Mouse (Mus musculus): ENCODE data around the gene Zfp511.

Zfp511 gene

GRCm38 (mm10) chr7:140036281-140037170 is at the start of gene Zfp511, which contains the start of gene Tubgcp2:
Gene Zfp511 (plus strand): TSS chr7:140036391.
Gene Tubgcp2 (minus strand): TSS chr7:140036669.
- in situ Hi-C loops (cut with MboI) = no loop called here

GRCm38 (mm10) chr7:139988272-139988671 is 47.9 kb upstream of the Zfp511 start:
- in situ Hi-C loops (cut with MboI) = no loop called here

- in situ Hi-C loops (cut with MboI) = no loop called here
Observed at GRCm38 (mm10) chr7:139990864-139991394, 45.3 kb upstream of the Zfp511 start.

GRCm38 (mm10) chr7:139992406-139992805 is 43.8 kb upstream of the Zfp511 start, which contains the start of gene Adam8:
Gene Adam8 (minus strand): TSS chr7:139992562.
- in situ Hi-C loops (cut with MboI) = no loop called here

GRCm38 (mm10) chr7:139993532-139993931 is 42.7 kb upstream of the Zfp511 start:
- in situ Hi-C loops (cut with MboI) = no loop called here

- in situ Hi-C loops (cut with MboI) = no loop called here
Observed at GRCm38 (mm10) chr7:139994202-139994601, 42.0 kb upstream of the Zfp511 start.

- in situ Hi-C loops (cut with MboI) = no loop called here
Observed at GRCm38 (mm10) chr7:139994676-139995075, 41.5 kb upstream of the Zfp511 start.

- in situ Hi-C loops (cut with MboI) = no loop called here
Observed at GRCm38 (mm10) chr7:139998691-139999350, 37.4 kb upstream of the Zfp511 start.

GRCm38 (mm10) chr7:140001086-140001740 is 35.0 kb upstream of the Zfp511 start:
- in situ Hi-C loops (cut with MboI) = no loop called here

GRCm38 (mm10) chr7:140004666-140005065 is 31.5 kb upstream of the Zfp511 start:
- in situ Hi-C loops (cut with MboI) = no loop called here

GRCm38 (mm10) chr7:140006861-140007611 is 29.2 kb upstream of the Zfp511 start:
- in situ Hi-C loops (cut with MboI) = no loop called here

- in situ Hi-C loops (cut with MboI) = no loop called here
Observed at GRCm38 (mm10) chr7:140007781-140008180, 28.4 kb upstream of the Zfp511 start.

- in situ Hi-C loops (cut with MboI) = no loop called here
Observed at GRCm38 (mm10) chr7:140011336-140011735, 24.9 kb upstream of the Zfp511 start.

- in situ Hi-C loops (cut with MboI) = no loop called here
Observed at GRCm38 (mm10) chr7:140031771-140032170, 4.4 kb upstream of the Zfp511 start.

- in situ Hi-C loops (cut with MboI) = no loop called here
Observed at GRCm38 (mm10) chr7:140032366-140032765, 3.8 kb upstream of the Zfp511 start.

GRCm38 (mm10) chr7:140033386-140033785 is 2.8 kb upstream of the Zfp511 start:
- in situ Hi-C loops (cut with MboI) = no loop called here

GRCm38 (mm10) chr7:140035456-140035855 is 735 bp upstream of the Zfp511 start:
- in situ Hi-C loops (cut with MboI) = no loop called here

- in situ Hi-C loops (cut with MboI) = no loop called here
Observed at GRCm38 (mm10) chr7:140037171-140037555, 972 bp downstream of the Zfp511 start.

GRCm38 (mm10) chr7:140042728-140043127 is 6.5 kb downstream of the Zfp511 start:
- in situ Hi-C loops (cut with MboI) = no loop called here

- in situ Hi-C loops (cut with MboI) = no loop called here
Observed at GRCm38 (mm10) chr7:140045546-140045945, 9.4 kb downstream of the Zfp511 start.

- in situ Hi-C loops (cut with MboI) = no loop called here
Observed at GRCm38 (mm10) chr7:140047811-140048311, 11.7 kb downstream of the Zfp511 start.

Measured in mature B cell (primary cell).